Mouse (Mus musculus) olfactory bulb, adult 2 months (tissue): ENCODE data around the gene Pepd. TPM values are rescaled to one million over a fixed set of nuclear protein-coding genes. Genes with fewer than 3 reads are reported as not detected.

Experiments used
- H3K27ac ChIP-seq: fragments of 200-500 bp; 2 replicates; pipeline ENCODE4 v1.5.1; 2012; ENCODE audit warnings: low read depth, low read length; ENCODE audit not compliant: insufficient read depth
- H3K4me1 ChIP-seq: fragments of 200-500 bp; 2 replicates; pipeline ENCODE4 v1.6.1; 2012; ENCODE audit warnings: low read length; ENCODE audit not compliant: control insufficient read depth, insufficient read depth
- H3K4me3 ChIP-seq: fragments of 200-500 bp; 2 replicates; pipeline ENCODE4 v1.5.1; 2012; ENCODE audit warnings: mild to moderate bottlenecking, low read depth, low read length, moderate library complexity; ENCODE audit not compliant: insufficient read depth
- CTCF ChIP-seq: fragments of 200-500 bp; IDR thresholded peaks from 2 replicates; pipeline ENCODE4 v1.5.1; 2012; ENCODE audit warnings: low read depth, mild to moderate bottlenecking, low read length, moderate library complexity; ENCODE audit not compliant: insufficient read depth
- POLR2A ChIP-seq: fragments of 200-500 bp; IDR thresholded peaks from 2 replicates; pipeline ENCODE4 v1.6.1; 2012; ENCODE audit warnings: mild to moderate bottlenecking, low read depth, low read length, moderate library complexity; ENCODE audit not compliant: insufficient read depth
- WGBS: fragments of 180-500 bp; shearing (Covaris S2); methylation state at CpG from one replicate; pipeline ENCODE4 v1.1.7; 2018; 5-methylcytosine and 5-hydroxymethylcytosine counted together
- polyA plus RNA-seq: library from polyadenylated mRNA; stranded (reverse); fragments of >200 nt; gene quantifications from 2 replicates; pipeline ENCODE4 v1.2.4, GENCODE M21; 2012; ENCODE audit warnings: low replicate concordance; ENCODE audit not compliant: missing spikeins, insufficient read depth, insufficient read length

The Pepd gene
- polyA plus RNA-seq, 1 experiment: not detected

DNA sequence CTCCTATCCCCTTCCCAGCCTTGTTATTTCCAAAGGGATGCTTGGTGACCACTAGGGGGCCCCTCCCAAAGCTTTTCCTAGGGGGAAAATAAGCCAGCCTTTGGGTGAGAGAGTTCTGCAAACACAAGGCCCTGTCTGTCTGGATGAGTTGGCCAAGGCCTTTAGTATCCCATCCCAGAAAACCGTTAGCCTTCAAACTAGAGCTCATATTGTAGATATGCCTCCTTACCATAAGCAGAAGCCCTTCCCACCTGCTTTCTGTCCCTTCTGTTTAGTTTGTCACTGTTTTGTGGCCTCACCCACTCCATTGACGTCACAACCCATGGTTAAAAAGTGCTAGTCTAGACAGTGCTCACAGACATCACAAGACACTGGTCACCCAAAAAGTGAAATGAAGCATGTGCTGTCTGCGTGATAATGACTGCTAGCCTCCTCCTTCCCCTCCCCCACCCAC lies 114.7 kb downstream of the Pepd start:
- WGBS: 63% methylated on average over 3 of the region's 3 CpGs
- TF ChIP-seq POLR2A (no peak), CTCF (no peak)

DNA sequence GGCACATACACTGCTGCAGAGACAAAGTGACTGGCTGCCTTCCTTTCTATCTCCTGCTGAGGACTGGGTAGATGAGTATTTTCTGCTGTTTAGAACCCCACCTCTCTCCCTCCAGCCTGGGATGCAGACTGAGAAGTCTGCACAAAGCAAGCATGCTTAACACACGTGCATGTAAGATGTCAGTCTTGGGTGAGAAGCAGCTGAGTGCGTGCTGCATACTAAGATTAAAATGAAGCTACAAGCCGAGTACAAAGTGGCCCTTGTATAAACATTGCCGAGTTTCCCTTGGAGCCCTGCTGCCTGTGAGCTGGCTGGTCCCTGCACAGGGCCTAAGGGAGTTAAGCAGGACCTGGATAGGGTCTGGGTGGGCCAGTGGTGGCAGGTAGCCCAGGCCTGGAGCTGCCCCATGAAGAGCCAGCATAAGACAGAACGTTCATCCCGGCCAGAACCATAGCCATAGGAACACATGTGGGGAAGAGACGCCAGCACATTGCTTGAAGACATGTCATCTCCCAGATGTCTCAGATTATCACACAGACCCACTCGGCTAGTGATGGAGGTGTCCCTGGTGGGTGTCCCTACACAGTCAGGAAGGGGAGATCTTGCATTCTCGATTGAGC lies 115.7 kb downstream of the Pepd start:
- 75% methylated on average over 9 of the region's 9 CpGs for WGBS
- Histone ChIP-seq H3K4me1 (peaks cover 16% of the 10 kb centered on the region; the same call in 1 of the 2 replicates), H3K27ac (no peak overlapping the region), H3K4me3 (no peak overlapping the region)
- TF ChIP-seq POLR2A (no peak), CTCF (no peak)

More for the DNA sequence above, 114.7 kb downstream of the Pepd start:
- Histone ChIP-seq H3K4me3 (no peak overlapping the region), H3K27ac (no peak overlapping the region), H3K4me1 (peaks cover 16% of the 10 kb centered on the region; the same call in 1 of the 2 replicates)

DNA sequence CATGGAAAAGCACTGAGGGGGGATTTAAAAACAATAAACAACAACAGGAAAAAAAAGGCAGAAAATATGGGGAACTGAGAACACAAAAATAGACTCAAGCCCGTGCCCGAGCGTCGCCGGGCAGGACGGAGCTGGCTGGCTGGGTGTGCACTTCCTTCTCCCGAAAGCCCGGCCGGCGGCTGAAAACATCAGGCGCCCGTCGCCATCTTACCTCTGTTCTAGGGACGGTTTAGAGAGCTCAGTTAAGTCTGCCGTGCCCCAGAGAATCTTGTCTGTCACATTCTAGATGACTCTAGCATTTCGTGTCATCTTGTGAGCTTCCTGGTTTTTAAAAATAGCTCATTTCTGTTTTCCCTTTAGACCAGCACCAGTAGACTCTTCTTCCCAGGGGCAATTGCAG lies 116.4 kb downstream of the Pepd start:
- Histone ChIP-seq H3K4me3 (no peak overlapping the region), H3K27ac (no peak overlapping the region), H3K4me1 (peaks cover 16% of the 10 kb centered on the region; the same call in 1 of the 2 replicates)
- TF ChIP-seq CTCF (no peak), POLR2A (no peak)
- 92% methylated on average over 16 of the region's 16 CpGs for WGBS

DNA sequence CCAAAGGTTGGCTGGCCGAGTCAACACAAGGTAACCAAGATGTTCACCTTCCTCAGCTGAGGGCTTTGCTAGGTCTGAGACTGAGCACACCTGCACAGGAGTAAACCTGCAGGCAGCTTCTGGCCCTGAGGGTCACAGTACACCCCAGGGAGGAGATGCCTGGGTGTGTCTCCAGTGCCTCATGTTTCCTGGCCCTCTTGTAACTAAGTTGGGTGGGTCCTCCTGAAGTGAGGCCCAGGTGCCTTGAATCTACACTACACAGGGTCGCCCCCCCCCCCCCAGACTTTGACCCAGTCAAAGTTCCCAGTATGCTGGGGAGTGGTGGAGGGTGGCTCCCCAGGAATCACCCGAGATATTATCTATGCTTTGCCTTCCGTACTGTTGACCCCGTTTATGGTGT lies 117.0 kb downstream of the Pepd start:
- H3K4me1 ChIP-seq: peaks cover 16% of the 10 kb centered on the region; the same call in 1 of the 2 replicates
- TF ChIP-seq CTCF (no peak), POLR2A (no peak)
- 93% methylated on average over 5 of the region's 5 CpGs for WGBS

DNA sequence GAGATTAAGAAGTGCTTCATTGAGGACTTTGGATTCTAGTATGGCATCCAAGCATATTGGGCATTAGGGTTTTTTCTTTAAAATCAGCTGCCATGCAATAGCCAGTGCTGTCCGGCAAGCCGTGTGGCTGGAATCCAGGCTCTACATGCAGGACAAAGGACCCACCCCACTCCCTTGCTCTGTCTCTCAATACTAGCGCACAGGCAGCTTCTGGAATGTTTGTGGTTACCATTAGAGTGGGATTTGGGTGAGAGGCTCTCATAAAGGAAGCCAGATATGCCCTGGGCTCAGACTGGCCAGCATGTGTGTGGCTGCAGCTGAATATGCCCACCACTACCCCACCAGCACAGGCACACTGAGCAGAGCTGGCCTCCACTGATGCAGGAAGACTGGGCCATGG lies 117.5 kb downstream of the Pepd start:
- Histone ChIP-seq H3K4me1 (peaks cover 16% of the 10 kb centered on the region; the same call in 1 of the 2 replicates), H3K4me3 (no peak overlapping the region), H3K27ac (no peak overlapping the region)
- WGBS: 86% methylated on average over 3 of the region's 3 CpGs
- no peak for TF ChIP-seq POLR2A
- no peak for TF ChIP-seq CTCF

More for the DNA sequence above, 117.0 kb downstream of the Pepd start:
- no peak overlapping the region for H3K4me3 ChIP-seq
- H3K27ac ChIP-seq: no peak overlapping the region

DNA sequence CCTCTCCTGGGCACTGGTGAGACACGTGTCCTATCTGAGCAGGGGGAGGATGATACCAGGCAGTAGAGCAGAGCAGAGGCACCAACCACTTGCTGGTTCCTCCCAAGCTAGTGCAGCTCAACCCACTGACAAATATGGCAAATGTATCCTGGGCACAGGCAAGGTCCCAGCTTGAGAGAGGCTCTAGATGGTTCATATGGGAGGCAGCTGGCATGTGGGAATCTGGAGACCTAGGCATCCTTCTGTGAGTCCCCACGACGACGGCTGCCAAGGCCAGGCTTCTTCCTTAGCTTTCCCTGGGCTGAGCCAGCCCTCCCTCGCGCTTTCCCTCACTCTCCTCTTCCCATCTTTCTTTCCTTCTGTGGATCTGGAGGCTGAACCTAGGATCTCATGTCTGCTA lies 118.4 kb downstream of the Pepd start:
- 83% methylated on average over 6 of the region's 6 CpGs for WGBS
- Histone ChIP-seq H3K4me3 (no peak overlapping the region), H3K4me1 (peaks cover 9% of the 10 kb centered on the region; the same call in 1 of the 2 replicates), H3K27ac (no peak overlapping the region)
- no peak for TF ChIP-seq POLR2A
- no peak for TF ChIP-seq CTCF

DNA sequence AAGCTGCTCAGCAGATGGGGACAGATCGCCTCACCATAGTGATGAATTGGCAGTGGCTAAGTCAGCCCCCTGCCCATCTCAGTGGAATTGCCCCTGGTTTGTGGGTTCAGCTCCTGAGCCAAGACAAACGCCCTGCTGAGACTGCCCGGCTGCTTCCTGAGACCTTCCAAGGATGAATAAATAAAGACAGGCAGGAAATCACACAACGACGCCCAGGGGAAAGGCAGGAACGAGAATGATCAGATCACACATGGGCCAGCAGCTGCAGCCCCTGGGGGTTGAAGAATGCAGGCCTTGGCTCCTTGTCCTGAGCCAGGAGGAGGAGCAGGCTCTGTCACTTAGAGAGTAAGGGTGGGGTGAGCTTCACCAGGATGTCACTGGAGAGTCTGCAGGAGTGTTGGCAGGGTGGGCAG lies 123.0 kb downstream of the Pepd start:
- no peak overlapping the region for H3K4me3 ChIP-seq
- no peak for TF ChIP-seq POLR2A
- TF ChIP-seq CTCF: no peak
- H3K27ac ChIP-seq: no peak overlapping the region
- 54% methylated on average over 6 of the region's 6 CpGs for WGBS
- H3K4me1 ChIP-seq: peaks cover 7% of the 10 kb centered on the region; the same call in 1 of the 2 replicates

DNA sequence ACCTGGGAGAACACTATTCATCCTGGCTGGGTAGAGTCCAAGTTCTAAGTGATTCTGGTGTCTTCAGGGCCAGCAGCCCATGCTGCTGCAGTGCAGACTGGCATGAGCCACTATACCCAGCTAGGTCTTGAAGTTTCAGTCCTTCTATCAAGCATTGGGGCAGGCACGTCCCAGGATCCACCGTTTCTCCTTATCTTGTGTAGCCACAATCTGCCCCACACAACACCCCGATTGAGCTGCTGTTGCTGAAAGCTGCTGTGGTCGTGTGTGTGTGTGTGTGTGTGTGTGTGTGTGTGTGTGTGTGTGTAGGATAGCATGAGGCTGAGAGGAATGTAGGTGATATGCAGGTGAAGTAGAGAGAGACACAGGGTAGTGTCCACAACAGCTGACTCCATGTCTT lies 123.4 kb downstream of the Pepd start:
- Histone ChIP-seq H3K4me1 (peaks cover 7% of the 10 kb centered on the region; the same call in 1 of the 2 replicates), H3K27ac (no peak overlapping the region), H3K4me3 (no peak overlapping the region)
- no peak for TF ChIP-seq CTCF
- no peak for TF ChIP-seq POLR2A
- 90% methylated on average over 4 of the region's 4 CpGs for WGBS

DNA sequence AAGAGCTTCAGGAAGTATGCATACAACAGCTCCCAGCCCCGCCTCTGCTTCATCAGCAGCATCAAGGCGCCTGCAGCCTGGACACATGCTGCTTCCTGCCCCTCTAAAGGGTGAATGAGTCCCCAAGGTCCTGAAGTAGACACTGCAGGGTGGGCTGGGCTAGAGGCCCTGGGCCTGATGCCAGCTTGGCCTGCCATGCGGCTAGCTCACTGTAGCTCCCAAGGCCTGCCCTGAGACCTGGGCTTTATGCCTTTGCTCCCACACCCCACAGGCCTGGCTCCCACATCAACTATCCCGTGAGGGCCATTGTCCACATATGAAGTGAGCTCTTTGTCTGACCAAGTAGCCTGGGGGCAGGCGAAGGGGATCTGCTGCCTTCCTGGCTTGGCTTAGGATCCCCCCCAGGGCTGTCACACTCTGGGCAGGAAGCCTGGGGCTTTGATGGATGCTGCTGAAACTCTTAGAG lies 124.1 kb downstream of the Pepd start:
- TF ChIP-seq POLR2A: no peak
- TF ChIP-seq CTCF: no peak
- WGBS: 59% methylated on average over 5 of the region's 5 CpGs
- Histone ChIP-seq H3K4me1 (peaks cover 10% of the 10 kb centered on the region), H3K27ac (no peak overlapping the region), H3K4me3 (no peak overlapping the region)
